Mouse (Mus musculus): ENCODE data around the gene Gm38431.
"Not testable (repeated sequence)": the region's sequence is repeated elsewhere in the genome, so short reads cannot be mapped to it uniquely, and the experiment has no call there.

The Gm38431 gene

DNA sequence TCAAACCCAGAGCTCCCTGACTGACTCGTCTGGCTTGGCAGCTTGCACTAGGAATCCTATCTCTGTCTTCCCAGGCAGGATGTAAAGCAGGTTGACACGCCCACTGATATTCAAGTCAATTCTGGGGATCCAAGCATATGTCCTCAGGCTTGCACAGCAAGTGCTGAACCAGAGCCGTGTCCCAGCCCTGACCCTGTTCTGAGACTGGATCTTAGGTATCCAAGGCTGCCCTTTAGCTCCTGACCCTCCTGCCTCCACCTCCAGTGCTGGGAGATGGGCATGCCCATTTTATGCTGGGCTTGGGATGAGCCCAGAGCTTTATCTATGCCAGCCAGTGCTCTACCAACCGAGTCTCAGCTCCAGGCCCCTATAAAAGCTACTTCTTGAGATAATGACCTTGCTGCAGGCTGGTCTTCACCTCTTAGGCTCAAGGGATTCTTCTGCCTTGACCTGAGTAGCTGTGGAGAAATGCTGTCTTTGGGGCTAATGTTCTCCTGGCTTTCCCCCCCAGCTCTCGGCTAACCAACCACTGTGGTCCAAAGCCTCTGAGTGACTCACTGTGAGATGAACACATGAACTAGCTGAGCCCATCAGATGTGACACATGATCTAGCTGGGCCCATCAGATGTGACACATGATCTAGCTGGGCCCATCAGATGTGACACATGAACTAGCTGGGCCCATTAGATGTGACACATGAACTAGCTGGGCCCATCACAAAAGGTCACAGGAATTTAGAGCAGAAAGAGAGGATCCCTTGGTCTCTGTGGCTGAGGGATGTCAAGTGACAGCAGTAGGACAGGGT, 14.2 kb upstream of the Gm38431 start:
- DNase-seq = no peak

GRCm38 (mm10) chr9:21104814-21105213, 13.0 kb upstream of the Gm38431 start:
- no peak for DNase-seq

DNA sequence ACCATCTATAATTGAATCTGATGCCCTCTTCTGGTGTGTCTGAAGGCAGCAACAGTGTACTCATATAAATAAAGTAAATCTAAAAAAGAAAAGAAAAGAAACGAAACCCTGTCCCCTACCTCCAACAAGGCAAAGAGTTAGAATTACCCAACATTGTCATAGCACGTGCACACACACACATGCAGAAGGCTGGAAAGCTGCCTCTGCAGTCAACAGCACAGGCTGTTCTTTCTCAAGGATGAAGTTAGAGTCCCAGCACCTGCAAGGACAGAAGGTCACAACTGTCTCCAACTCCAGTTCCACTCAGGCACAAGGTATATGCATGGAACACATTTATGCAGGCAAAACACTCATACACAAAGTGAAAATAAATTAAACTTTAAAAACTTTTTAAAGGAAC, 10.3 kb upstream of the Gm38431 start:
- no peak for DNase-seq

DNA sequence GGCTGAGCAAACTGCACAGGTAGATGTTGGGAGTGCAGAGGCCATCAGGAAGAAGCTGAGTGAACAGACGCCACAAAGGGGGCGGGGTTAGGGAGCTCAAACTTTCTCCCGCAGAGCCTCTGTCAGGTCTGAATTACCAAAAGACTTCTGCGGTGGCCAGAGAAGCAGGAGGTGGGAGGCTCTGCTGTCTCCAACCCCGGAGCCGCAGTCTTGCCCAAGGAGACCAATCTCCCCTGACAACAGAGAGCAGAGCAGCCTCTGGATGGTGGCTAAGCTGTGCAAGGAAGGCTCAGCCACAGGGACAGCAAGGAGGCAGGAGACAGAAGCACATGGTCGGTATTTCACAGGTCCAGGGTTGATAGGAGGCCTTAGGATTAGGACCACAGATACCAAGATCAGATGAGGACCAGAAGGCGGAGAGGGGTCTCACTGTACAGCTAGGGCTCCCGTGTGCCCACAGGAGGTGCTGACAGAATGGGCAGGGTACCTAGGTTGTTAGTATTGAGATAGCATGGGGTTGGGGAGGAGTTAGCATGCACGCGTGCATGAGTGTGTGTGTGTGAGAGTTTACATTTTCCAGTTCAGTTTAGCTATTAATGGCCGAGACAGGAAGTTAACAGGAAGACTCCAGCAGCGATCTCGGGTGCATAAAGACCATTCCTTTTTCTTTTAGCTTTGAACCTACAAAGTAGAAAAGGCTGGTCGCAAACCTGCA, 8.8 kb upstream of the Gm38431 start:
- DNase-seq = no peak

- no peak for DNase-seq
Observed at GRCm38 (mm10) chr9:21097793-21098192, 6.0 kb upstream of the Gm38431 start.

GRCm38 (mm10) chr9:21095958-21096357, 4.2 kb upstream of the Gm38431 start:
- DNase-seq = no peak

- DNase-seq = no peak
Observed at GRCm38 (mm10) chr9:21093423-21093822, 1.6 kb upstream of the Gm38431 start.

- DNase-seq = no peak
Observed at GRCm38 (mm10) chr9:21090972-21091706, 658 bp downstream of the Gm38431 start.

DNA sequence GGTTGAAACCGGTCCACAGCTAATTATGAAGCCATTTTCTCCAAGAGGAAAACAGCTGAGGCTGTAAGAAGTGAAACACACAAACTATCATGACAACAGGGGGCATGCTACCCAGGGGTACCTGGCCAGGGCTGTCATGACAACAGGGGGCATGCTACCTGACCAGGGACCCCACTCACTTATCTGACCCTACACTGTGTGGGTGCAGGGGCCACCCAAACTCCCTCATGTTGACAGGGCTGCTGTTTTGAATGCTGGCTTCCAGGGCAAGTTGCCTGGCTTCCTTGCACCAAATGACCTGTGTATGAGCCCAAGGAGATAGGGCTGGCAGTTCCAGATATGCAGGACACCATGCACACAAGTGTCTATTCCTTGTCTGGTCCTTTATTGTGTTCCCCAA, 1.3 kb downstream of the Gm38431 start:
- no peak for DNase-seq

- DNase-seq = no peak
Observed at GRCm38 (mm10) chr9:21083324-21083723, 8.5 kb downstream of the Gm38431 start.

DNA sequence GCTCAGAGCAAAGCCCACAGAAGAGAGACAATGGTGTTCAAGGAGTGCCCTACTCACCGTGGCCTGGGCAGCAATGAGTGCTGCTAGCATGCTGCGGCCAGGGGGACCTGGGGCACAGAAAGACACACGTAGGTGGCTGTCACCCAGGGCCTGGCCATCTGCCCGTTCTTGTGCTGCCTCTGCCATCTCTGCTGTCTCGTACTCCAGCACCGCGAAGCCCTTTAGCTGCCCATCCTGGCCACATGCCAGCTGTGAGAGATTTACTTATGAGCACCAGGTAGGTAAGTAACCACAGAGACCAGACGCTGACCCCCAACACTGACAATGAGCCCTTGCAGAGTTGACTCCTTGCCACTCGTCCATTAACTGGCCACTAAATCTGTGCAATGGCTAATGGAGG, 10.7 kb downstream of the Gm38431 start:
- peak in 1 of 2 experiments; percentile 15 for DNase-seq

GRCm38 (mm10) chr9:21075625-21076024, 16.2 kb downstream of the Gm38431 start:
- DNase-seq = no peak

DNA sequence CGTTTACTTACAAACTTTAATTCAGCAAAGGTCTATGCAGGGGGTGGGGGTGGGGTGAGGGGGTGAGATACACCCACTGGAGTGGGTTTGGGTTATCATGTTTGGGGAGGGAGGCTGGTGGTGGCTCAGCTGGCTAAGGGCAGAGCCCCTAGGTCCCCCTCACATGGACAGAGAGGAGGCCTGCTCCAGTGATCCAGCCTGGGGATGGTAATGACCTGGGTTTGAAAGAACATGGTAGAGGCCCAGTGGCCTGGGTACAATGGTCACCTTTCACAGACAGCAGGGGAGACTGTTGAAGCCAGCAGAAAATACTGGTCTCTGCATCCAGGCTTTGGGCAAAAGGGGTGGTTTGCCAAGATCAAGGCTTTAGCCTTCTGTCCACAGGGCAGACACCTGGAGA, 17.6 kb downstream of the Gm38431 start:
- no peak for DNase-seq

GRCm38 (mm10) chr9:21073044-21073840, 18.6 kb downstream of the Gm38431 start, which contains the start of the genes Gm49373 and Fdx1l:
TSS of gene Gm49373 (minus strand) at chr9:21073096.
TSS of gene Fdx1l (minus strand) at chr9:21073614.
- DNase-seq = peak; percentile 89 to 93

- DNase-seq = no peak
Observed at GRCm38 (mm10) chr9:21072641-21073040, 19.2 kb downstream of the Gm38431 start.

DNA sequence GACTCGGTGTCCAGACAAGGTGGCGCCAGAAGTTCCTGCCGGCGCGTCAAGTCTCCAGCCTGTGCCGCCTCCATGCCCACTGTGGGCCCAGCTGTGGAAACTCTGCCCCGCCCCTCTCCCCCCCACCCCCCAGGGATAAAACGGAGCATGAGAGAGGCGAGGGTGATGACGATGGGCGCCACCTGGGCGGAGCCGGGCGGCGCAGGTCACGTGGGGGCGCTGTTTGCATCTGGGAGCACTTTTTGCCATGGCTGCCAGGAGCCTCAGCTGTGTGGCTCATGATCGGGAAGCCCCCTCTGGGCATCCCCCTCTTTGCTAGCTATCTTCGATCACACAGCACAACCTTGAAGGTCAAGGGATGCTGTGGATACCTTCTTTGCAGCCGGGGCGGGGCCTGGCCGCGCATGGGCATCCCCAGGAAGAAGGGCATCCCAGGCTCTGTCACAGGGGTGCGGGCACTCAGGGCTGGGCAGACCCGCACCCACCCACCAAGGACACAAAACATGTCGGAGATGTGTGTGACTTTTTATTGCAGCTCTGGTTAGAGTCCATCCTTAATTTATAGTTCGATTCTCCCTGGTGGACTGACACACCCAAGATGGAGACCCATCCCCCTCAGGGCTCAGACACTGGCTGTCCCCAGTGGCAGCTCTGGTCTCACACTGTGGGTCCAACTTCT, 24.7 kb downstream of the Gm38431 start, which contains the start of gene Zglp1:
Gene Zglp1 (minus strand): TSS at position 88 of the 679 bp plus-strand sequence.
- DNase-seq = no peak

- DNase-seq = no peak
Observed at GRCm38 (mm10) chr9:21062928-21063327, 28.9 kb downstream of the Gm38431 start.

- no peak for DNase-seq
Observed at GRCm38 (mm10) chr9:21051578-21051977, 40.2 kb downstream of the Gm38431 start.

DNA sequence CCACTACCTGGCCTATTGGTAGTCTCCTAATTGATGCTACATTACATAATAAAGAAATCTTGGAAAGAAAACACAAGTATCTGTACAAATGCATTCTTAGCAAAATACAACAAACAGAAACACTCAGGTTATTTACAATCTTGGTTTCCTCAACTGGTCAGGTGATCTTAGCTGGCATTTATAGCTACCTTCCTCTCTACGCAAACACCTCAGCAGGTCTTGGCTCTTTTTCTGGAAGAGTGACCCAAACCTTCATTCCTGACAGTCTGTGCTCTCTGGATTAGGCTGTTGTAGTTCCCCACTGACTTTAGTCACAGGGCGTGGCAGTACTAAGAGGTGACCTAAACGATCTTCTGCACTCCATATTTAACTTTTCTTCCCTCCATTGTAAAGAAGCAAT, 46.6 kb downstream of the Gm38431 start:
- no peak for DNase-seq

GRCm38 (mm10) chr9:21044785-21045184, 47.0 kb downstream of the Gm38431 start:
- not testable (repeated sequence) for DNase-seq

DNA sequence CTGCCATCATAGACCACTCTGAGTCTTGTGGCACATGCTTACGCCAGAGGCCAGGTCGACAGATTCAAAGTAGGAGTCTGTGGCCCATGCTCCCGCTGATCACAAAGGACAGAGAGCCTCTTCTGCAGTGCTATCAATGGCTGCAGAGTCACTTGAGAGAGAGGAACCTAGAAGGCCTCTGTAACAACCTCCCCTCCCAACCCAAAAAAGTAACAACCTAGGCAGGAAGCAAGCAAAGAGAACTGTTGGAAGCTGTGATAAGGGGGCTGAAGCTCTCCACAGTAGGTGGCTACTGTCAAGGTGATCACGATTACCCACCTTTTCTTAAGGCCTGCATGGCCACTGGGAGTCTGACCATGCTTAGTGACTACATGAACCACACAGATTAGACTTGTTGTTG, 48.2 kb downstream of the Gm38431 start:
- DNase-seq = no peak

DNA sequence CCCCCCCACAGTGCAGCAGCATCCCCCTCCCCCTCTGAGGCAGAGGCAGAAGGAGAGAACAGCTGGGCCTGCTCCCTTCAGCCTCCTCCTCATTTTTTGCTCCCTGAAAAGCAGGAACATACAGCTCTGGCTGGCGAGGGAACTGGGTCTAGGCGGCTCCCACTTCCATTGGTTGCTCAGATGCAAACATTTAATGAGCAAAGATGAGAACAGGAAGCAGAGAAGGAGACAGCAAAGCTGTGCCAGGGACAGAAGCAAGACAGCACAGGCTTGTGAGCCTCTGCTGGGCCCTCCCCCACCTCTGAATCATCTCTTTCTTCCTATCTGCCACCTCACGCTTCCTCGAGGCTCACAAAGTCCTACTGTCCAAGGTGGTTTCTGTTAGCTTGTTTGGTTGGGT, 50.5 kb downstream of the Gm38431 start:
- DNase-seq = no peak

Data from lung, adult 18-20 months (tissue).